Mouse (Mus musculus): ENCODE measurements around the gene Ric8a.
A peak's percentile ranks its signal among the peaks of the same experiment; 100 is the strongest.
"Not testable (repeated sequence)": the region's sequence is repeated elsewhere in the genome, so short reads cannot be mapped to it uniquely, and the experiment has no call there.

The Ric8a gene

GRCm38 (mm10) chr7:140890636-140891035 is 33.9 kb downstream of the Ric8a start:
- not testable (repeated sequence) for DNase-seq (ENCODE audit: low spot score in 2 of 2)

- no peak for DNase-seq (ENCODE audit: low spot score in 2 of 2)
These were observed 37.3 kb downstream of the Ric8a start for GRCm38 (mm10) chr7:140894031-140894430.

- DNase-seq (ENCODE audit: low spot score in 2 of 2) = no peak
These were observed 37.9 kb downstream of the Ric8a start for GRCm38 (mm10) chr7:140894611-140895010.

GRCm38 (mm10) chr7:140897863-140898262 is 41.1 kb downstream of the Ric8a start:
- DNase-seq (ENCODE audit: low spot score in 2 of 2) = no peak

- DNase-seq (ENCODE audit: low spot score in 2 of 2) = no peak
These were observed 42.4 kb downstream of the Ric8a start for GRCm38 (mm10) chr7:140899121-140899520.

- DNase-seq (ENCODE audit: low spot score in 2 of 2) = no peak
These were observed 43.5 kb downstream of the Ric8a start, which contains the start of gene Cox8b for GRCm38 (mm10) chr7:140900220-140900619. TSS of gene Cox8b (minus strand) at chr7:140900446.

- no peak for DNase-seq (ENCODE audit: low spot score in 2 of 2)
These were observed 45.5 kb downstream of the Ric8a start for GRCm38 (mm10) chr7:140902036-140902875.

GRCm38 (mm10) chr7:140903212-140903611 is 46.5 kb downstream of the Ric8a start:
- DNase-seq (ENCODE audit: low spot score in 2 of 2) = peak; percentile 70 to 90

GRCm38 (mm10) chr7:140905642-140906081 is 48.9 kb downstream of the Ric8a start:
- no peak for DNase-seq (ENCODE audit: low spot score in 2 of 2)

GRCm38 (mm10) chr7:140907131-140907530 is 50.4 kb downstream of the Ric8a start:
- DNase-seq (ENCODE audit: low spot score in 2 of 2) = no peak

- DNase-seq (ENCODE audit: low spot score in 2 of 2) = no peak
These were observed 50.9 kb downstream of the Ric8a start for GRCm38 (mm10) chr7:140907697-140908096.

- no peak for DNase-seq (ENCODE audit: low spot score in 2 of 2)
These were observed 51.4 kb downstream of the Ric8a start for GRCm38 (mm10) chr7:140908181-140908580.

GRCm38 (mm10) chr7:140908634-140909107 is 51.9 kb downstream of the Ric8a start:
- peak; percentile 61 to 86 for DNase-seq (ENCODE audit: low spot score in 2 of 2)

- DNase-seq (ENCODE audit: low spot score in 2 of 2) = no peak
These were observed 55.5 kb downstream of the Ric8a start for GRCm38 (mm10) chr7:140912293-140912692.

GRCm38 (mm10) chr7:140912846-140913482 is 56.2 kb downstream of the Ric8a start:
- DNase-seq (ENCODE audit: low spot score in 2 of 2) = no peak

Measured in spleen, postnatal 4 days (tissue).